Mouse (Mus musculus) liver, embryonic 15.5 days (tissue): ENCODE data around the gene Cacna1g. TPM values are rescaled to one million over a fixed set of nuclear protein-coding genes. Genes with fewer than 3 reads are reported as not detected.

Source experiments
- ATAC-seq: fragments of 200-750 bp; cut with Nextera tagmentation; 2 replicates; pipeline ENCODE4 v1.8.0; 2017; ENCODE audit warnings: moderate number of reproducible peaks, mild to moderate bottlenecking, moderate library complexity; ENCODE audit not compliant: insufficient read depth
- H3K27ac ChIP-seq: fragments of 300-500 bp; sonication (generic); replicated peaks from 2 replicates; pipeline ENCODE4 v1.5.1; 2015; ENCODE audit warnings: mild to moderate bottlenecking, inconsistent platforms
- H3K27me3 ChIP-seq: fragments of 300-500 bp; sonication (generic); 2 replicates; pipeline ENCODE4 v1.6.1; 2015; ENCODE audit warnings: mild to moderate bottlenecking, inconsistent platforms
- H3K36me3 ChIP-seq: fragments of 300-500 bp; sonication (generic); replicated peaks from 2 replicates; pipeline ENCODE4 v1.6.1; 2015; ENCODE audit warnings: moderate library complexity, mild to moderate bottlenecking, inconsistent platforms
- H3K4me1 ChIP-seq: fragments of 300-500 bp; sonication (generic); replicated peaks from 2 replicates; pipeline ENCODE4 v1.6.1; 2015; ENCODE audit warnings: inconsistent platforms
- H3K4me2 ChIP-seq: fragments of 300-500 bp; sonication (generic); 2 replicates; pipeline ENCODE4 v1.6.1; 2015; ENCODE audit warnings: moderate library complexity, mild to moderate bottlenecking, inconsistent platforms
- H3K4me3 ChIP-seq: fragments of 300-500 bp; sonication (generic); replicated peaks from 2 replicates; pipeline ENCODE4 v1.5.1; 2015; ENCODE audit warnings: mild to moderate bottlenecking, inconsistent platforms
- H3K9ac ChIP-seq: fragments of 300-500 bp; sonication (generic); 2 replicates; pipeline ENCODE4 v1.6.1; 2015; ENCODE audit warnings: moderate library complexity, mild to moderate bottlenecking, inconsistent platforms
- H3K9me3 ChIP-seq: fragments of 300-500 bp; sonication (generic); replicated peaks from 2 replicates; pipeline ENCODE4 v1.6.1; 2016; ENCODE audit warnings: inconsistent platforms
- WGBS: fragments of 180-500 bp; shearing (Covaris S2); methylation state at CpG from one replicate; pipeline ENCODE4 v1.1.7; 2015; ENCODE audit warnings: mixed read lengths; ENCODE audit not compliant: insufficient replicate concordance; 5-methylcytosine and 5-hydroxymethylcytosine counted together
- polyA plus RNA-seq: library from polyadenylated mRNA; unstranded; fragments of >200 nt; fragmentation: Nextera tagmentation; extraction: Ambion mirVana; gene quantifications from 2 replicates; pipeline ENCODE4 v1.2.1, GENCODE M21; 2015

Cacna1g gene
- polyA plus RNA-seq, 1 experiment from 2014 or later: 2.3 TPM

- Histone ChIP-seq H3K27ac (no peak overlapping the region), H3K9ac (no peak overlapping the region), H3K4me1 (no peaks in the 10 kb centered on the region), H3K4me3 (no peak overlapping the region), H3K4me2 (no peak overlapping the region), H3K9me3 (no peaks in the 10 kb centered on the region), H3K36me3 (no peaks in the 10 kb centered on the region), H3K27me3 (peaks cover 87% of the 10 kb centered on the region)
- WGBS: 72% methylated on average over 9 of the region's 9 CpGs
- no peak for ATAC-seq
Measured at GRCm38 (mm10) chr11:94480382-94480781, 6.4 kb upstream of the Cacna1g start.

- no peak overlapping the region for H3K9ac ChIP-seq
- H3K36me3 ChIP-seq: no peaks in the 10 kb centered on the region
- H3K4me2 ChIP-seq: no peak overlapping the region
- no peak overlapping the region for H3K27ac ChIP-seq
- 48% methylated on average over 6 of the region's 6 CpGs for WGBS
- no peak for ATAC-seq
- H3K4me1 ChIP-seq: peaks cover 22% of the 10 kb centered on the region
- no peaks in the 10 kb centered on the region for H3K9me3 ChIP-seq
- peaks cover 95% of the 10 kb centered on the region for H3K27me3 ChIP-seq
- H3K4me3 ChIP-seq: no peak overlapping the region
Measured at GRCm38 (mm10) chr11:94477651-94478050, 3.7 kb upstream of the Cacna1g start.

DNA sequence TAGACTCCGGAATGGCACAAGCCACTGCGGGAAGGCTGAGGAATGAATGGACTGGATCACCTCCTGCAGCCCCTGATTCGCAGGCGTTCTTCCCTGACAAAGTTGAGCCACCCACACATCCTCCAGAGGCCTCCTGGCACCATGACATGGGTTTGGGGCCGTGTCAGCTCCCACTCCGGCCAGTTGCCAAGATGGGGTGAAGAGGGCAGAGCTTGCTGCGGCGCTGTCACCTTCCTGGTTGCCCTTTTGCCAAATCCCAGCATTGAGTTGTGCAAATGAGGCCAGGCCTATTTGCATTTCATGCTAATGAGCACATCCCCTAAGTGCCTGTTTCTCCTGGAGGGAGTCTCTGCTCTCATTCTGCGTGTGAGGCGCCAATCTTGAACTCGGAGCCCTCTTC is 1.7 kb upstream of the Cacna1g start:
- Histone ChIP-seq H3K36me3 (no peaks in the 10 kb centered on the region), H3K27me3 (peaks cover 100% of the 10 kb centered on the region), H3K4me3 (no peak overlapping the region), H3K4me2 (no peak overlapping the region), H3K4me1 (peaks cover 25% of the 10 kb centered on the region), H3K9me3 (no peaks in the 10 kb centered on the region), H3K27ac (no peak overlapping the region), H3K9ac (no peak overlapping the region)
- ATAC-seq: no peak
- 16% methylated on average over 11 of the region's 11 CpGs for WGBS

GRCm38 (mm10) chr11:94474544-94474910 is 529 bp upstream of the Cacna1g start:
- no peak for ATAC-seq
- H3K9me3 ChIP-seq: no peaks in the 10 kb centered on the region
- no peak overlapping the region for H3K27ac ChIP-seq
- WGBS: 2% methylated on average over 11 of the region's 11 CpGs
- H3K9ac ChIP-seq: no peak overlapping the region
- peaks cover 25% of the 10 kb centered on the region for H3K4me1 ChIP-seq
- H3K36me3 ChIP-seq: no peaks in the 10 kb centered on the region
- H3K27me3 ChIP-seq: peaks cover 100% of the 10 kb centered on the region
- H3K4me3 ChIP-seq: peak overlapping the region; percentile 47
- peak overlapping the region; percentile 75 for H3K4me2 ChIP-seq

GRCm38 (mm10) chr11:94472916-94473706 is 887 bp downstream of the Cacna1g start:
- no peaks in the 10 kb centered on the region for H3K36me3 ChIP-seq
- H3K9me3 ChIP-seq: no peaks in the 10 kb centered on the region
- no peak for ATAC-seq
- H3K4me1 ChIP-seq: peaks cover 25% of the 10 kb centered on the region
- peak overlapping the region; percentile 75 for H3K4me2 ChIP-seq
- 1% methylated on average over 45 of the region's 52 CpGs for WGBS
- H3K27ac ChIP-seq: no peak overlapping the region
- H3K27me3 ChIP-seq: peaks cover 98% of the 10 kb centered on the region
- H3K9ac ChIP-seq: no peak overlapping the region
- peak overlapping the region; percentile 47 for H3K4me3 ChIP-seq

- no peaks in the 10 kb centered on the region for H3K9me3 ChIP-seq
- WGBS: under 1% methylated on average over 15 of the region's 15 CpGs
- H3K27me3 ChIP-seq: peaks cover 96% of the 10 kb centered on the region
- H3K4me3 ChIP-seq: no peak overlapping the region
- H3K36me3 ChIP-seq: no peaks in the 10 kb centered on the region
- ATAC-seq: no peak
- H3K4me2 ChIP-seq: 0 out of 2 replicates have a peak overlapping the region, but pooled peaks have one; percentile 75
- H3K4me1 ChIP-seq: peaks cover 25% of the 10 kb centered on the region
- H3K9ac ChIP-seq: no peak overlapping the region
- H3K27ac ChIP-seq: no peak overlapping the region
Measured at GRCm38 (mm10) chr11:94472585-94472915, 1.4 kb downstream of the Cacna1g start.

GRCm38 (mm10) chr11:94471740-94472584 is 2.0 kb downstream of the Cacna1g start:
- no peak overlapping the region for H3K9ac ChIP-seq
- no peak overlapping the region for H3K27ac ChIP-seq
- ATAC-seq: no peak
- H3K4me2 ChIP-seq: no peak overlapping the region
- no peak overlapping the region for H3K4me3 ChIP-seq
- no peaks in the 10 kb centered on the region for H3K9me3 ChIP-seq
- no peaks in the 10 kb centered on the region for H3K36me3 ChIP-seq
- 5% methylated on average over 17 of the region's 17 CpGs for WGBS
- peaks cover 96% of the 10 kb centered on the region for H3K27me3 ChIP-seq
- H3K4me1 ChIP-seq: peaks cover 25% of the 10 kb centered on the region

DNA sequence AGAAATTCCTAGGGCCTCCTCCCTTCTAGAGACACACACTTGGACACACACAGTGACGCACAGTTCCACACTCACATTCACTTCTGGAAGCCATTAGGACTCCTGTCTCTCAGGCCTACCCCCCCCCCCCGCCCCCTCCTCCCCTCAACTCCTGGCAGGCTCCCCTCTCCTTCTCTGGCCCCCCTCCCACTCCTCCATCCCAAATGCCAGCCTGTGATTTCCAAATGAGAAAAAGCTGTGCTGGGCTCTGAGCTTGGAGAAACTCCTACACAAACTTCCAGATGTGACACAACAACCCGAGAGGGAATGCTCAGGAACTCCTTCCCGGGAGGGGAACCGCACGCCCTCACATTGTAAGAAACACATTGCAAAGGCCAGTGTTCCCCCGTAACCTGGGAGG is 3.6 kb downstream of the Cacna1g start:
- Histone ChIP-seq H3K4me1 (peaks cover 25% of the 10 kb centered on the region), H3K36me3 (no peaks in the 10 kb centered on the region), H3K27me3 (peaks cover 90% of the 10 kb centered on the region), H3K9ac (no peak overlapping the region), H3K9me3 (no peaks in the 10 kb centered on the region), H3K4me2 (no peak overlapping the region), H3K27ac (no peak overlapping the region), H3K4me3 (no peak overlapping the region)
- no peak for ATAC-seq
- 54% methylated on average over 6 of the region's 7 CpGs for WGBS

DNA sequence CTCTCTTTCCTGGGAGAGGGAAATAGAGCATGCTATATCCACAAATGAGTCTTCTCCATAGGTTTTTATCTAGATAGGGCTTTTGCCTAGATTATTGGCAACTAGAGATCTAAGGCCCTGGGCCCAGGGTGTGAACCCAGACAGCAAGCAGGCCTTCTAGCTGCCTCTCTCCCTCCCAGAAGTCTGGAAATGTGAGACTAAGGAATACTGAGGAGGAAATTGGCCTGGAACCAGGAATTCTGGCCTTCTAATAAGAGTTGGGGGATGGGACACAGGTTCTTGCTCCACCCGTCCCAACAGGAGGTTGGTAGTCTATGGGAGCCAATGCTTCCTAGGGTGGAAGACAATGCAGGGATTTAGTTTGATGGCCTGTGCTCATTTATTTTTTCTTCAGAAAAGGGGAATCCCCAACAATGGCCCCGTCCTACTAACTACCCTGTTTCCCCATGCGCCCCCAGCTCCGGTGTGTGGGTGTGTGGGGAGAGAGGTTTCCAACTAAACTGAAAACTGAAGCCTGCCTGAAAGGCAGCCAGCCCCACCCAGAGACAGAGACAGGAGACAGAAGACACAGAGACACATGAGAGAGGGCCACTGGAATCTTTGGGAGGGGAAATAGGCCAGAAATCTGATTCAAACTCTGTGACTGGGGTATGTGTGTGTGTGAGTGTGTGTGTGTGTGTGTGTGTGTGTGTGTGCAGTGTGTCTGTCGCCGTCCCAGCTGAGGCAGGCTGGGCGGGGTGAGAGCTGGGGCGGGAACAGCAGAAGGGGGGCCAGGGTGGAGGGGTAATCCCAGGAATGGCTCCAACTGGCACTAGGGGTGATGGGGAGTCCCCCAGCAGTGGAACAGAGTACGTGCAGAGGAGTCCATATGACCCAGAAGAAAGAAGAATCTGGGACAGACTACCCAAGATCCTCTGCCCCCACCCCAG is 4.6 kb downstream of the Cacna1g start:
- H3K4me2 ChIP-seq: no peak overlapping the region
- H3K4me1 ChIP-seq: peaks cover 20% of the 10 kb centered on the region
- WGBS: 41% methylated on average over 9 of the region's 9 CpGs

DNA sequence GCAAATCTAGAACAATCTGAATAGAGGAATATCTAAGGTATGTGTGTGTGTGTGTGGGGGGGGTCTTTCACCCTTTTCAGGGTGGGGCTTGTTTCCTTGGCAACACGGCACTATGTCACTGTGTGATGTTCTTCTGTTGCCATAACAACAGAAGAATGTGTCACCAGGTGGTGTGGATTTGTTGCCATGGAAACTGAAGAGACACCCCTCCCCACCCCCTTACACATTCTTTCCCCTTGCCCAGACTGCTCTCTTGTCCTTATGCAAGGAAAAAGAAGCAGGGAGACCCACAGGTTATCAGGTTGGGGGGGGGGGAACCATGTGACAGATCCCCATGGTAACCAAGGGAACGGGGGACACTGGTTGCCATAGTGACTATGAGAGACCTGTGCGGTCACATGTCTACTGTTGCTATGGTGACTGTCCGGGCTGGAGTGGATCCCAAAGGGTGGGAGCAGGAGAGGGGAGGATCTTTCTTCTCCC is 5.4 kb downstream of the Cacna1g start:
- Histone ChIP-seq H3K4me1 (peaks cover 17% of the 10 kb centered on the region), H3K4me3 (no peak overlapping the region), H3K27me3 (peaks cover 79% of the 10 kb centered on the region), H3K9me3 (no peaks in the 10 kb centered on the region), H3K36me3 (no peaks in the 10 kb centered on the region), H3K27ac (no peak overlapping the region), H3K4me2 (no peak overlapping the region), H3K9ac (no peak overlapping the region)
- WGBS: 38% methylated on average over 4 of the region's 4 CpGs
- ATAC-seq: no peak

More for the DNA sequence above, 4.6 kb downstream of the Cacna1g start:
- ATAC-seq: no peak
- Histone ChIP-seq H3K9ac (no peak overlapping the region), H3K36me3 (no peaks in the 10 kb centered on the region), H3K27me3 (peaks cover 85% of the 10 kb centered on the region), H3K4me3 (no peak overlapping the region), H3K27ac (no peak overlapping the region), H3K9me3 (no peaks in the 10 kb centered on the region)
